Mouse (Mus musculus) lung, embryonic 14.5 days (tissue): ENCODE measurements around the gene Zmiz1. TPM values are rescaled to one million over a fixed set of nuclear protein-coding genes. Genes with fewer than 3 reads are reported as not detected.
A peak's percentile ranks its signal among the peaks of the same experiment; 100 is the strongest.

Experiments
- ATAC-seq: fragments of 200-750 bp; cut with Nextera tagmentation; 2 replicates; pipeline ENCODE4 v1.8.0; 2017; ENCODE audit warnings: mild to moderate bottlenecking, moderate TSS enrichment, moderate library complexity; ENCODE audit not compliant: insufficient read depth
- DNase-seq: peaks from one replicate; pipeline ENCODE4 v3.0.0-alpha.2; 2015
- H3K27ac ChIP-seq: fragments of 300-500 bp; sonication (generic); 2 replicates; pipeline ENCODE4 v1.5.1; 2014; ENCODE audit warnings: low read depth, mild to moderate bottlenecking, moderate library complexity
- H3K27me3 ChIP-seq: fragments of 300-500 bp; sonication (generic); 2 replicates; pipeline ENCODE4 v1.6.1; 2014; ENCODE audit warnings: low read length, control low read depth; ENCODE audit not compliant: insufficient read depth
- H3K36me3 ChIP-seq: fragments of 300-500 bp; sonication (generic); 2 replicates; pipeline ENCODE4 v1.6.1; 2014; ENCODE audit warnings: control low read depth; ENCODE audit not compliant: insufficient read depth
- H3K4me1 ChIP-seq: fragments of 300-500 bp; sonication (generic); 2 replicates; pipeline ENCODE4 v1.6.1; 2014; ENCODE audit warnings: antibody characterized with exemption, control low read depth; ENCODE audit not compliant: insufficient read depth
- H3K4me2 ChIP-seq: fragments of 300-500 bp; sonication (generic); 2 replicates; pipeline ENCODE4 v1.6.1; 2014; ENCODE audit warnings: mild to moderate bottlenecking
- H3K4me3 ChIP-seq: fragments of 300-500 bp; sonication (generic); 2 replicates; pipeline ENCODE4 v1.5.1; 2014; ENCODE audit warnings: low read depth, low read length
- H3K9ac ChIP-seq: fragments of 300-500 bp; sonication (generic); 2 replicates; pipeline ENCODE4 v1.6.1; 2014
- H3K9me3 ChIP-seq: fragments of 300-500 bp; sonication (generic); 2 replicates; pipeline ENCODE4 v1.6.1; 2016; ENCODE audit warnings: low read depth, low read length, control low read depth
- CTCF ChIP-seq: IDR thresholded peaks from 2 replicates; pipeline ENCODE4 v1.5.1; 2016; ENCODE audit warnings: antibody characterized with exemption, low read depth
- WGBS: fragments of 180-500 bp; shearing (Covaris S2); extraction: QIAGEN DNeasy Blood & Tissue Kit; methylation state at CpG from one replicate; pipeline ENCODE4 v1.1.7; 2014; 5-methylcytosine and 5-hydroxymethylcytosine counted together
- polyA plus RNA-seq: library from polyadenylated mRNA; unstranded; fragments of >200 nt; fragmentation: Nextera tagmentation; extraction: Ambion mirVana; gene quantifications from 2 replicates; pipeline ENCODE4 v1.2.1, GENCODE M21; 2014

Zmiz1 gene
- polyA plus RNA-seq, 1 experiment from 2014 or later = 33.5 TPM

DNA sequence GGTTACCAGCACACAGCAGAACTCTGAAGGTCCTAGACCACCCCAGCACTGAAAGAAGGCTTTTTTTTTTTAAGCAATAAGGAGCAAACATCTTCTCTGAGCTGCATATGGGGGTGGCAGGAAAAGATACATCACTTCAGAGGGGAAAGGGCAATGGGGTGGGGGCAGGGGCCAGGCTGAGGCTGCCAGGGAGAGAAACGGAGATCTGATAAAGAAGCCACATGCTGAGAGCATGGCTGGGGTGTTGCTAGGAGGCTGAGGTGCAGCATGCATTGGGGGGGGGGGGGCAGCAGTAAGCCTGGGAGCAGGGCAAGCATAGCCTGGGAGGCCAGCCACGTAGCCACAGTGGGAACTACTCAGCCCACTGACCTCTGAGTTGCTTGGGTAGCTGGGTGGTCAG is 16.3 kb upstream of the Zmiz1 start:
- Histone ChIP-seq H3K36me3 (no peaks in the 10 kb centered on the region), H3K9me3 (no peaks in the 10 kb centered on the region), H3K27ac (no peak overlapping the region), H3K9ac (no peak overlapping the region), H3K4me2 (no peak overlapping the region), H3K4me1 (no peaks in the 10 kb centered on the region), H3K4me3 (no peak overlapping the region), H3K27me3 (no peaks in the 10 kb centered on the region)
- ATAC-seq = no peak
- no peak for DNase-seq
- TF ChIP-seq CTCF = no peak
- 49% methylated on average over 2 of the region's 2 CpGs for WGBS

DNA sequence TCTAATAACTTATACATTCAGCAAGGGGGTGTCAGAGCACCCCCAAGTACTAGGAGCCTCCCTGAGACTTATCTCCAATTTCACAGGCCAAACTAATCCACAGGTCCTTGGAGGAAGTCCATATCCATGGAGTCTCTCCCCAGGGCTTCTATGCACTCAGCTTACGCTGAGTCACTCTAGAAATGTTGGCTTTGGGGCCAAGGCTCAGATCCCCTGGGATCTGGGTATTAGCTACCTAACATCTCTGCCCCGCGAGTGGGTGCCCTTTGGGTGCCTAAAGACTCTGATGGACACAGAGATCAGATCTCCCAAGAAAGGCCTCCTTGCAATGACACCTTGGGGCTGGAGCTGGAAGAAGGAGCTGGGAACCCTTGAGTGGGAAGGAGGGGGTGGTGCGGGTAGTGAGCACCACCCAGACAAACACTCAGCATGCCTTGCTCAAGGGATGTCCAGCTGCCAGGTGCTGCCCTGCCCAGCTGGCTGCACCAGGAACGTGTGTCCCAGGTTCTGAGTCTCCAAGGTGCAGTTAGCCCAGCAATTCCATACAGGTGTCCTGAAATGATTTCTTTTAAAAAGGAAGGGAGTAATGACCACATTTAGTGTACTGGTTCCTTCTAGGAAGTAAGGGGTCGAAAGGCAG is 11.7 kb upstream of the Zmiz1 start:
- H3K9ac ChIP-seq = no peak overlapping the region
- H3K4me1 ChIP-seq = peaks cover 7% of the 10 kb centered on the region
- no peak overlapping the region for H3K4me3 ChIP-seq
- WGBS = 70% methylated on average over 6 of the region's 6 CpGs
- no peak for ATAC-seq
- DNase-seq = no peak
- no peak for TF ChIP-seq CTCF
- H3K9me3 ChIP-seq = no peaks in the 10 kb centered on the region
- H3K36me3 ChIP-seq = no peaks in the 10 kb centered on the region
- no peak overlapping the region for H3K27ac ChIP-seq
- H3K27me3 ChIP-seq = no peaks in the 10 kb centered on the region
- H3K4me2 ChIP-seq = no peak overlapping the region

DNA sequence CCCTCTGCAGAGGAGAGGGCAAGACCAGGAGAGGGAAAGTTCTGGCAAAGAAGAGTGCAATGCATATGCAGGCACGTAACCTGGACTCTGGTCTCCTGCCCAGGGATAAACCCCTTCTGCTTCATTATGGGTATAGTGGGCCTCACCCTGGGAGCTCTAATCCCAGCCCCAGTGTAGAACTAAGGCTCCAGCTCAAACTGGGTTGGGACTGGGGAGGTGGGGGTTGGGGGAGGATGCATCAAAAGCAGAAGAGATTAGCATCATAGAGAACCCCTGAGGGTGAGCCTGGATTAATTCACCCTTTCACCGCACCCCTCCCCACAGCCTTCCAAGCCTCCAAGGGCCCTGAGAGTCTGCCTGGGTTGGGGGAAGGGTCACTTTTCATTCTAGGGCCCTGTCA is 10.5 kb upstream of the Zmiz1 start:
- no peak for DNase-seq
- Histone ChIP-seq H3K9me3 (no peaks in the 10 kb centered on the region), H3K27ac (no peak overlapping the region), H3K36me3 (no peaks in the 10 kb centered on the region), H3K4me1 (peaks cover 7% of the 10 kb centered on the region), H3K4me3 (no peak overlapping the region), H3K9ac (no peak overlapping the region), H3K27me3 (no peaks in the 10 kb centered on the region), H3K4me2 (no peak overlapping the region)
- no peak for ATAC-seq
- WGBS = 68% methylated on average over 2 of the region's 2 CpGs
- TF ChIP-seq CTCF = no peak

DNA sequence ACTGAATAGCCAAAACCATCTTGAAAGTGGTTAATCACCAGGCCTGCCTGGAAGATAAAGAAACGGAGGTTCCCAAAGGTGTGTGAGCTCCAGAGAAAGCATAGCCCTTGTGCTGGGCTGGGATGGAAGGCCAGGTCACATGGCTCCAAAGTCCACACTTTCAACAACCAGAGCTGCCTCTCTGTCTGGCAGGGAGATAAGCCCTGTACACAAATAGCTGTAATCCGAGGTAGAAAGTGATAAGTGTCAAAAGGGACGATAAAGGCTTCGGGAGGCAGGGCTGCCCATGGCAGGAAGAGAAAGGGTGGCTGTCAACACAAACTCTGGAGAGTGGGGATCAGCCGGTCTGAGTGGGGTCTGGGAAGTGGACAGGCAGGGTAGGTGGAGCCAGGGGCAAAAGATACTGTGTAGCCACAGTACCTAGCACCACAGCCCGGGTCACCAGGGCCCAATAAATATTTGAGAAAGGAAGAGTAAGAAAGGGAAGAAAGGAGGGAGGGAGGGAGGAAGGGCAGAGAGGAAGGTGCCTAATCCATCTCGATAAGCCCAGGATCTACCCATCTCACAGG is 7.8 kb upstream of the Zmiz1 start:
- WGBS = 11% methylated on average over 7 of the region's 7 CpGs
- no peak overlapping the region for H3K9ac ChIP-seq
- H3K9me3 ChIP-seq = no peaks in the 10 kb centered on the region
- no peaks in the 10 kb centered on the region for H3K36me3 ChIP-seq
- H3K27me3 ChIP-seq = no peaks in the 10 kb centered on the region
- H3K27ac ChIP-seq = peak overlapping the region; percentile 34
- peaks cover 9% of the 10 kb centered on the region for H3K4me1 ChIP-seq
- TF ChIP-seq CTCF = no peak
- ATAC-seq (no peak), DNase-seq (no peak)
- H3K4me2 ChIP-seq = no peak overlapping the region
- no peak overlapping the region for H3K4me3 ChIP-seq

DNA sequence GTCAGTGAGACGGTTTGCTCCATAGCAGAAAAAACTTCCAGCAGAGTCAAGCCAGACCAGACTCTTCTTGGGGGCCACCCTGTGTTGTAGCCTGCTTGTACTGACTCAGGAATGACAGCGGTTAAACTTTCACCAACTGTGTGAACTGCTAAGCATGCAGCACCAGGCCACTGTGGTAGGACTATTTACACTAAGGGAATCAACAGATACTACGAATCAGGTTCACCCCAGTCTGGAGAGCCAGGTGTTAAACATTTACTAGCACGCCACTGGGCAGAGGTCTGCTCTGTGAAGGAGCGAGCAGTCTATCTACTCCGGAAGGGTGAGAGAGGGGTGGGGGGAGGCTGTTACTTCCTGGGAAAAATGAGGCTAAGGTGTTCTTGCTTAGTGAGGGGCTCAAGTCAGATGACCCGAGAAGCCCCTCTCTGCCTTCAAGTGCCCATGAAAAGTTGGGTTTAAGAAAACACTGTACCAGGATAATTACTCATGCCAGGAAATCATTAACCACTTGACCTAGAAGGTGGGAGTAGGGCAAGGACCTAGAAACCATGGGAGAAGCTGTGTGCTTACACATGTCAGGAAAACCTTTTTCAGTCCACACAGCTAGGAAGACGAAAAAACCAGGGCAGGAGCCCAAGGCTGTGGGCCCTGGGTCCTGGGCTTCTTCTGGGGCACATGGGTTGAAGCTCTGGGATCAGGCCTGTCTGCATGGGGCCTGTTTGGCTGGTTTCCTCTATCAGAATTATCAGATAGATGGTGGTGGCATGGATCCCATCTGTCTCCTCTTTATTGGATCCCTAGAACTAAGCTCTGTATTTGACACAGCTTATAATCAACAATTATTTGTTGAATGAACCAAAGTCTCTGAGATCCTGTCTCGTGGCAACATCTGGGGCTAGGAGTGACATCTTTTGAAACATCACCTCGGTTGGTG is 7.0 kb upstream of the Zmiz1 start:
- Histone ChIP-seq H3K36me3 (no peaks in the 10 kb centered on the region), H3K27ac (peak overlapping the region; percentile 34), H3K4me3 (no peak overlapping the region), H3K9ac (no peak overlapping the region), H3K4me2 (no peak overlapping the region), H3K4me1 (peaks cover 15% of the 10 kb centered on the region), H3K27me3 (no peaks in the 10 kb centered on the region), H3K9me3 (no peaks in the 10 kb centered on the region)
- WGBS = 23% methylated on average over 10 of the region's 10 CpGs
- no peak for TF ChIP-seq CTCF
- peak; percentile 63 for ATAC-seq
- DNase-seq = peak; percentile 61

DNA sequence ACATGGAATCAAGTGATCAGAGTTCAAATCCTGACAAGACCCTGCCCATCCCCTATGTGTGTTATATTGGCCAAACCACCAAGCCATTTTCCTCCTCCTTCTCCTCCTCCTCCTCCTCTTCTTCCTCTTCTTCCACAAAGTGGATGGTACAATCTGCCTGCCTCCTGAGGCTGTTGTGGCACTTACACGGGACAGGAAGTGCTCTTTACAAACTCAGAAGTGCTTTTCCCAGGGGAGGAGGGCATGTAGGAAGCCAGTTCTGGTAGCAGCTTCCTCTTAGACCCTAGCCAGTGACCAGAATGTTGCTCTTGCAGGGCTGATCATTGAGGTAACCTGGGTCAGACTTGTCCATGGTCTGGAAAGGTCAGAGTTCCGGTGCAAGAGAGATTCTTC is 6.4 kb upstream of the Zmiz1 start:
- Histone ChIP-seq H3K9me3 (no peaks in the 10 kb centered on the region), H3K27me3 (no peaks in the 10 kb centered on the region), H3K4me3 (no peak overlapping the region), H3K27ac (no peak overlapping the region), H3K9ac (no peak overlapping the region), H3K4me1 (peaks cover 15% of the 10 kb centered on the region), H3K4me2 (no peak overlapping the region), H3K36me3 (no peaks in the 10 kb centered on the region)
- 24% methylated on average over 2 of the region's 2 CpGs for WGBS
- no peak for TF ChIP-seq CTCF
- DNase-seq (no peak), ATAC-seq (no peak)
